Mouse (Mus musculus): Measurements from ENCODE around the gene Sphk2.
A peak's percentile ranks its signal among the peaks of the same experiment; 100 is the strongest.
"Not testable (repeated sequence)": the region's sequence is repeated elsewhere in the genome, so short reads cannot be mapped to it uniquely, and the experiment has no call there.

Gene Sphk2

GRCm38 (mm10) chr7:45689099-45689498 lies 28.7 kb downstream of the Sphk2 start:
- DNase-seq: no peak

DNA sequence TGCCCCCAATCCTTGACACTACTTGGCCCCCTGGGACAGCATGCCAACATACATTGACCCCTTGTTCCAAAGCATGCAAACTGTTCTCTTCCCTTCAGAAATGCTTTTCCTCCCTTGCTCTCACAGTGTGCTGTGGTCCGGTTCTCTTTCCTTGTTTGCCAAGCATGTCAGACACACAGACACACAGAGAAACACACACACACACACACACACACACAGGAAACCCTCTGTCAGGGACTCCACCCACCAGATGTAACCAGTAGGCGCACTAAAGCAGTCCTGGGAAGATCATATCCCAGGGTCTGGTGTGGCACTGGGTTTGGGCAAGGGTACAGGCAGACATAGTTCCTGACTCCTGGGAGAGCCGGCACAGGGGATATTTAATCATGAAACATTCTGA lies 31.0 kb downstream of the Sphk2 start:
- no peak for DNase-seq

GRCm38 (mm10) chr7:45685811-45686210 lies 32.0 kb downstream of the Sphk2 start:
- DNase-seq: no peak

DNA sequence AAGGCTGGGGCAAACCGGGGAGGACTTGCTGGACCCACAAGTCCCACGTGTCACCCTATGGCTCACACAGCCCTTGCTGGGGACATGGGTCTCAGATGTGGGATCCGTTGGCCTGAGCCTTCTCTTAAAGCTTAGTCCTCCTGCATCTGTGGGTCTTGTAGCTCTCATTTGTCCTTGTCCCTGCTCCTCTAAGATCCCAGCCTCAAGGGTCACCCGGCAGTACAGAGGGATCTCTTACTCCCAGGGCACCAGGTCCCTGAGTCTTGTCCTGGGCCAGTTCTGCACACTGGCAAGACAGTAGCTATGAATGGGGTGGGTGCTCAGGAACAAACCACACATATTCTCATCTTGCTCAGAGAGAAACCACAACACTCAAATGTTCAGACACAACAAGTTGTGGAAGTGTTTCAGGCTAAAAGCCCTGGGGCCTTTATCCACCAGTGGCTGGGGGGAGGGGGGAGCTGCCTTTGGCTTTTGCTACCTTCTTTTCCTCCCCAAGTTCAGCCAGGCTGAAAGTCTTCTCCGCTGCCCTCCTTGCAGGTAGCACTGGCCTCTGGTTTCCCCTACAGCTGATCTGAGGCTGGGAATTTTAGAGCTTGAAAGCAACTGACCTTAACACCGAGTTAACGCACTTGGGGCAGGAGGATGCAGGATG lies 34.3 kb downstream of the Sphk2 start, which contains the start of gene Ntn5:
Ntn5 (plus strand) TSS at position 627 of the 655 bp plus-strand sequence.
- no peak for DNase-seq

- peak; percentile 92 for DNase-seq
These were observed 35.4 kb downstream of the Sphk2 start for GRCm38 (mm10) chr7:45682144-45683126.

- no peak for DNase-seq
These were observed 36.6 kb downstream of the Sphk2 start for GRCm38 (mm10) chr7:45681046-45681736.

DNA sequence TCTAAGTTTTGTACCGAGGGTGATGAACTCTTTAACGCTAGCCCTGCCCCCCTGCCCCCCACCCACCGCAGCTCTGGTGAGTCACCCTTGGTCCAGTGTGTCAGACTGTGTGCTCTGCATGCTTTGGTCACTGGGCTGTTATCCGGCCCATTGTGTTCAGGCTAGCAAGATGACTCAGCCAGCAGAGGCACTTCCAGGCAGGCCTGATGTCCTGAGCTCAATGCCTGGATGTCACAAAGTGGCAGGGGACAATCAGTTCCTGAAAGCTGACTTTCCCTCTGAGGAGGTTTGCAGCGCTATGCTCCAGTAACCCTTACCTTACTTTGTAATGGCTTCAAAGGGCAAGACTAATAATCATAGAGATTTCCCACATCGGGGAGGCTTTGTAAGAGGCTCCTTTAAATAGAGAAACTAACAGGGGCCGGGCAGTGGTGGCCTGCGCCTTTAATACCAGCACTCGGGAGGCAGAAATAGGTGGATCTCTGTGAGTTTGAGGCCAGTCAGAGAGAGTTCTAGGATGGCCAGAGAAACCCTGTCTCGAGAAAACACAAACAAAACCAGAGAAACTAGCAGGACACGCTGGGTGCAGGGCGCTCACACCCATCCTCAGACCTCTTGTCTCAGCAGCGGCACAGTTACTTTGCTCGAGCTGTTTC lies 37.7 kb downstream of the Sphk2 start:
- no peak for DNase-seq

DNA sequence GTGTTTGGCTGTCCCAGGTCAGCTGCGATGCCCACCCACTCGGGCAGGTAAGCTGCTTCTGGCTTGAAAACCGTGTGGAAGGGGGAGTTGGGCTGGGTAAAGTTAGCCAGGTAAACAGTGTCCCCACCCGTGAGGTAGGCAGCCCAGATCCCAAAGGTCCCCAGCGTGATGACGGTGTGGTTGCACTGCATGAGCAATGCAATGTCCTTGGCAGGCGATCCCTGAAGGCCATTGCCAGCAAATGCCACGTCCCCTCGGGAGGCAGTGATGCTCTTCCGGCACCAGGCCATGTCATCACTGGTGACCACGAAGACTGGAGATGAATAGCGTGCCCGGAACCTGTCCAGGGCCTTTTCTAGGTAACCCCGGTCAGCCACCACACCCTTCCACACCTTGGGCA lies 39.3 kb downstream of the Sphk2 start:
- DNase-seq: no peak

DNA sequence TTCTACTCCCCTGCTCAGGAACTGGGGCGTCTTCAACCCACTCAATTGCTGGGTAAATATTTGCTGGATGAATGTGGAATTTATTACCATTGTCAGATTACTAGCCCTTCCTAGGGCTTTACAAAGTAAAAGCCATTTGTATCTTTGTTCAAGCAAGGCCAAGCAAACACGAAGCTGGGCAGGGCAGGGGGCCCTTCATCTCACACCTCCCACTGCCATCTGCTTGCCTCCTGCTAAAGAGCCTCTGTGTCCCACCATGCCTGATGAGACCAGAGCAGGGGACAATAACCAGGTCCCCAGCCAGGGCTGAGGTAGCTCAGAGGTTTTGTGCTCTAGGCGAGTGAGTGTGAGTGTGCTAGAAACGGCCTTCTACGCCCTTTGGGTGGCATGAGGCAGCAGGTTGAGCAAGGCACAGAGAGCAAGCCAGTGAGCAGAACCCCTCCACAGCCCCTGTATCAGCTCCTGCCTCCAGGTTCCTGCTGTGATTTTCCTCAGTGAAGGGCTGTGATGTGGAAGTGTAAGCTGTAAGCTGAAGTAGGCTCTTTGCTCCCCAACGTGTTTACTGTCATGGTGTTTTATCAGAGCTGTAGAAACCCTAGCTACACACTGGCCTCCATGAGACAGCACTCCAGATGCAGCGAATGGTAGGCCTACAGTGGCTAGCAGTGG lies 40.0 kb downstream of the Sphk2 start:
- DNase-seq: no peak

- DNase-seq: no peak
These were observed 48.9 kb downstream of the Sphk2 start for GRCm38 (mm10) chr7:45668921-45669320.

DNA sequence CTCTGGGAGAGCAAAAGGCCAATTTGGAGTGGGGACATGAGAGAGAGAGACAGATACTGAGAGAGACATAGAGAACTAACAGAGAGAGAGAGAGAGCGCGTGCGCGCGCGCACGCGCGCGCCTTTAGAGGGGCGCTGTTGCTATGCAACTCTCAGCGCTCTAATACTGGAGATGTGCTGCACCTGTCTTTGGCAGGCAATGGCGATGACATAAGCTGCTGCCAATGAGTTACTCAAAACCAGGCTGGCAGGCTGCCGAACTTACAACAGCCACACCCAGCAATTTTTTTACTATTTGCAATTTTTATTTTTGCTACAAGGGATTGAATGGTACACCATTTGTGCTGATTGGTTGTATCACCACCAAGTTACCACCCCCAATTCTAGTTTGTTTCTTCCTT lies 50.0 kb downstream of the Sphk2 start:
- peak; percentile 45 for DNase-seq

DNA sequence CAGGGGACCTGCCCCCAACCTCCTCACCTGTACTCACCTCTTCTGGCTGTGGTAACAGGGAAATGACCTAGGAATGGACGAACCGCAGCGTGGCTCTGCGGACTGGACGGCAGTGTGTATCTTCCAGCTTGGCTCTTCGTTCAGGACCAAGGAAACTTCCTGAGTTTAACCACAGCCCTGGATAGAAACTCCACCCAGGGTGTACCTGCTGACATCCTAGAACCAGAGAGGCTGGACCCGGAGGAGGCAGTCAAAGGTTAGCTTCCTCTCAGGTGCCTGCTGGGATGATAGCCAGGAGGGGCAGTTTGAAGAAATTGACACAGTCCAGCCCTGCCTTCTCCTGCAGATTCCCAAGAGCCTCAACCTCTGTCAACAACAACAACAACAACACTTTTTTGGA lies 51.6 kb downstream of the Sphk2 start, which contains the start of gene Fut2:
Fut2 (minus strand) TSS at position 234 of the 400 bp plus-strand sequence.
- no peak for DNase-seq

- no peak for DNase-seq
These were observed 52.3 kb downstream of the Sphk2 start for GRCm38 (mm10) chr7:45665303-45666138.

GRCm38 (mm10) chr7:45661702-45662101 lies 56.1 kb downstream of the Sphk2 start:
- not testable (repeated sequence) for DNase-seq

GRCm38 (mm10) chr7:45660746-45661478 lies 56.9 kb downstream of the Sphk2 start:
- no peak for DNase-seq
